Mouse (Mus musculus): ENCODE results near the gene Bmp8a. TPM values are rescaled to one million over a fixed set of nuclear protein-coding genes. Genes with fewer than 3 reads are reported as not detected.
"Not testable (repeated sequence)": the region's sequence is repeated elsewhere in the genome, so short reads cannot be mapped to it uniquely, and the experiment has no call there.

The Bmp8a gene
- polyA plus RNA-seq, 1 experiment, result 1.2 TPM

GRCm38 (mm10) chr4:123343471-123343789 is 378 bp upstream of the Bmp8a start:
- no peaks in the 10 kb centered on the region for H3K79me2 ChIP-seq (ENCODE audit: control insufficient read depth, insufficient read depth)
- H3K27me3 ChIP-seq (ENCODE audit: control insufficient read depth, insufficient read depth, insufficient read length), result peaks cover 14% of the 10 kb centered on the region
- no peak overlapping the region for H3ac ChIP-seq (ENCODE audit: control insufficient read depth, insufficient read length)
- no peaks in the 10 kb centered on the region for H3K36me3 ChIP-seq (ENCODE audit: control insufficient read depth, insufficient read depth)
- H3K4me3 ChIP-seq, result peak overlapping the region; percentile 12
- no peak for TF ChIP-seq CEBPB (IDR thresholded peaks at IDR 0.05; ENCODE audit: insufficient read depth, poor library complexity, severe bottlenecking)
- TF ChIP-seq REST (IDR thresholded peaks at IDR 0.05; ENCODE audit: insufficient read depth, insufficient read length), result no peak
- TF ChIP-seq MYOG (IDR thresholded peaks at IDR 0.05; ENCODE audit: control insufficient read depth in 1 of 3, insufficient read depth in 1 of 3, insufficient read length in 2 of 3, low read depth in 2 of 3), result no peak
- TF ChIP-seq E2F4 (IDR thresholded peaks at IDR 0.05; ENCODE audit: insufficient read depth), result no peak
- TF ChIP-seq SRF (IDR thresholded peaks at IDR 0.05; ENCODE audit: control insufficient read depth, insufficient read length, low read depth), result no peak
- TF ChIP-seq POLR2AphosphoS2 (IDR thresholded peaks at IDR 0.05; ENCODE audit: insufficient read length, low read depth), result no peak
- no peak for TF ChIP-seq POLR2A (IDR thresholded peaks at IDR 0.05; ENCODE audit: insufficient read length, low read depth)
- TF ChIP-seq MAX (IDR thresholded peaks at IDR 0.05; ENCODE audit: low read depth), result no peak
- H3K4me2 ChIP-seq (ENCODE audit: low read depth), result peak overlapping the region; percentile 79

GRCm38 (mm10) chr4:123342091-123342641 is 886 bp downstream of the Bmp8a start:
- peak overlapping the region; percentile 12 for H3K4me3 ChIP-seq

GRCm38 (mm10) chr4:123340232-123340631 is 2.8 kb downstream of the Bmp8a start:
- Histone ChIP-seq H3K4me2 (ENCODE audit: low read depth) (no peak overlapping the region), H3K79me2 (ENCODE audit: control insufficient read depth, insufficient read depth) (no peaks in the 10 kb centered on the region), H3K4me3 (no peak overlapping the region), H3K36me3 (ENCODE audit: control insufficient read depth, insufficient read depth) (no peaks in the 10 kb centered on the region), H3ac (ENCODE audit: control insufficient read depth, insufficient read length) (no peak overlapping the region), H3K27me3 (ENCODE audit: control insufficient read depth, insufficient read depth, insufficient read length) (peaks cover 14% of the 10 kb centered on the region)
- TF ChIP-seq POLR2A (IDR thresholded peaks at IDR 0.05; ENCODE audit: insufficient read length, low read depth) (no peak), REST (IDR thresholded peaks at IDR 0.05; ENCODE audit: insufficient read depth, insufficient read length) (no peak), SRF (IDR thresholded peaks at IDR 0.05; ENCODE audit: control insufficient read depth, insufficient read length, low read depth) (no peak), POLR2AphosphoS2 (IDR thresholded peaks at IDR 0.05; ENCODE audit: insufficient read length, low read depth) (no peak), USF1 (IDR thresholded peaks at IDR 0.05; ENCODE audit: low read depth) (no peak), E2F4 (IDR thresholded peaks at IDR 0.05; ENCODE audit: insufficient read depth) (no peak), CEBPB (IDR thresholded peaks at IDR 0.05; ENCODE audit: insufficient read depth, poor library complexity, severe bottlenecking) (no peak), TCF12 (IDR thresholded peaks at IDR 0.05; ENCODE audit: insufficient read depth, poor library complexity, severe bottlenecking) (no peak), MYOG (IDR thresholded peaks at IDR 0.05; ENCODE audit: control insufficient read depth in 1 of 3, insufficient read depth in 1 of 3, insufficient read length in 2 of 3, low read depth in 2 of 3) (no peak)

More at GRCm38 (mm10) chr4:123342091-123342641, 886 bp downstream of the Bmp8a start:
- no peak overlapping the region for H3ac ChIP-seq (ENCODE audit: control insufficient read depth, insufficient read length)
- H3K4me2 ChIP-seq (ENCODE audit: low read depth), result peak overlapping the region; percentile 79
- TF ChIP-seq TCF12 (IDR thresholded peaks at IDR 0.05; ENCODE audit: insufficient read depth, poor library complexity, severe bottlenecking), result no peak
- no peak for TF ChIP-seq REST (IDR thresholded peaks at IDR 0.05; ENCODE audit: insufficient read depth, insufficient read length)
- no peak for TF ChIP-seq MYOG (IDR thresholded peaks at IDR 0.05; ENCODE audit: control insufficient read depth in 1 of 3, insufficient read depth in 1 of 3, insufficient read length in 2 of 3, low read depth in 2 of 3)
- TF ChIP-seq SRF (IDR thresholded peaks at IDR 0.05; ENCODE audit: control insufficient read depth, insufficient read length, low read depth), result no peak
- no peak for TF ChIP-seq MYOD1 (IDR thresholded peaks at IDR 0.05; ENCODE audit: control insufficient read depth in 1 of 3, insufficient read length in 2 of 3, low read depth in 2 of 3)
- TF ChIP-seq POLR2A (IDR thresholded peaks at IDR 0.05; ENCODE audit: insufficient read length, low read depth), result no peak
- no peak for TF ChIP-seq CEBPB (IDR thresholded peaks at IDR 0.05; ENCODE audit: insufficient read depth, poor library complexity, severe bottlenecking)
- H3K27me3 ChIP-seq (ENCODE audit: control insufficient read depth, insufficient read depth, insufficient read length), result peaks cover 14% of the 10 kb centered on the region
- H3K36me3 ChIP-seq (ENCODE audit: control insufficient read depth, insufficient read depth), result no peaks in the 10 kb centered on the region
- no peaks in the 10 kb centered on the region for H3K79me2 ChIP-seq (ENCODE audit: control insufficient read depth, insufficient read depth)

DNA sequence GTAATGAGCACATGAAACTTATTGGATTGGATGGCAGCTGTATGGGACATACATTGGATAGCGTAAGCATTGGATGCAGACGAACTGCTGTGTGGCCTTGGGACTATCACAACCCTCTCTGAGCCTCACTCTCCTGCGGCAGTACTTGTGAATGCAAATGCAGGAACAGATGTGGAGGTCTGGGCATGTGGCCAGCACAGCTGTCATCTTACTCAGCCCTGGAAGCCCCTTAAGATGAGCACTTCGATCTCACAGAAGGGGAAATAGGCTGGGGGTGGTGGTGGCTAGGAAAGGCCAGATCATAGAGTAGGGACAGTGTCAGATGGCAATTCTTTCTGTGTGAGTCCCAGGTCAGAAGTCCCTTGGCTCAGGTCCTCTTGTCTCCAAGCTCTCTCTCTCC is 5.4 kb downstream of the Bmp8a start:
- Histone ChIP-seq H3K4me2 (ENCODE audit: low read depth) (no peak overlapping the region), H3K27me3 (ENCODE audit: control insufficient read depth, insufficient read depth, insufficient read length) (peaks cover 14% of the 10 kb centered on the region), H3K36me3 (ENCODE audit: control insufficient read depth, insufficient read depth) (no peaks in the 10 kb centered on the region), H3ac (ENCODE audit: control insufficient read depth, insufficient read length) (no peak overlapping the region), H3K4me3 (no peak overlapping the region), H3K79me2 (ENCODE audit: control insufficient read depth, insufficient read depth) (no peaks in the 10 kb centered on the region)
- TF ChIP-seq MAX (IDR thresholded peaks at IDR 0.05; ENCODE audit: low read depth), result no peak
- TF ChIP-seq MYOD1 (IDR thresholded peaks at IDR 0.05; ENCODE audit: control insufficient read depth in 1 of 3, insufficient read length in 2 of 3, low read depth in 2 of 3), result peak in 1 of 3 experiments; percentile 11

GRCm38 (mm10) chr4:123335796-123336585 is 7.1 kb downstream of the Bmp8a start:
- Histone ChIP-seq H3K27me3 (ENCODE audit: control insufficient read depth, insufficient read depth, insufficient read length) (no peaks in the 10 kb centered on the region), H3K4me3 (no peak overlapping the region), H3K4me2 (ENCODE audit: low read depth) (no peak overlapping the region), H3K79me2 (ENCODE audit: control insufficient read depth, insufficient read depth) (no peaks in the 10 kb centered on the region), H3K36me3 (ENCODE audit: control insufficient read depth, insufficient read depth) (no peaks in the 10 kb centered on the region), H3ac (ENCODE audit: control insufficient read depth, insufficient read length) (no peak overlapping the region)
- TF ChIP-seq USF1 (IDR thresholded peaks at IDR 0.05; ENCODE audit: low read depth) (no peak), TCF12 (IDR thresholded peaks at IDR 0.05; ENCODE audit: insufficient read depth, poor library complexity, severe bottlenecking) (no peak), MYOD1 (IDR thresholded peaks at IDR 0.05; ENCODE audit: control insufficient read depth in 1 of 3, insufficient read length in 2 of 3, low read depth in 2 of 3) (no peak)

DNA sequence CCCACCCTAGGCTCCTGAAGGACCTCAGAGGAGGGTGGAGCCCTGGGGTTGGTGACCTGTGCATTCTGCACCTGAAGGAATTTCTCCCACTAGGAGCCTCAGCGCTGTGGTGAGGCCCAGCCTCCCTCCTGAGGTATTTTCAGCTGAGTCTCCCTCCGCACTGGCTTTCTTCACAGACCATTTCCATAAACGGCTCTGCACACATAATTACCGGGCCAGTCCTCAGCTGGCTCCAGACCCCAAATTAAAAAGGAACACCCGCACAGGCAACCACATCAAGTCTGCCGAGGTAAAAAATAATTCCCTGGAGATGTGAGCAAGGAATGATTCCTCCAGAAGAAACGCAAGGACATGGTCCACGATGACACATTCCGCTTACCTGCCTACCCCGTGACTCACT is 7.8 kb downstream of the Bmp8a start:
- not testable (repeated sequence) for H3K4me2 ChIP-seq (ENCODE audit: low read depth); H3K36me3 ChIP-seq (ENCODE audit: control insufficient read depth, insufficient read depth); H3K79me2 ChIP-seq (ENCODE audit: control insufficient read depth, insufficient read depth); H3K4me3 ChIP-seq; H3K27me3 ChIP-seq (ENCODE audit: control insufficient read depth, insufficient read depth, insufficient read length); H3ac ChIP-seq (ENCODE audit: control insufficient read depth, insufficient read length)

Measured in myocyte (in vitro differentiated cells).